Mouse (Mus musculus): Measurements from ENCODE around the gene Trpm3.

Trpm3 gene

DNA sequence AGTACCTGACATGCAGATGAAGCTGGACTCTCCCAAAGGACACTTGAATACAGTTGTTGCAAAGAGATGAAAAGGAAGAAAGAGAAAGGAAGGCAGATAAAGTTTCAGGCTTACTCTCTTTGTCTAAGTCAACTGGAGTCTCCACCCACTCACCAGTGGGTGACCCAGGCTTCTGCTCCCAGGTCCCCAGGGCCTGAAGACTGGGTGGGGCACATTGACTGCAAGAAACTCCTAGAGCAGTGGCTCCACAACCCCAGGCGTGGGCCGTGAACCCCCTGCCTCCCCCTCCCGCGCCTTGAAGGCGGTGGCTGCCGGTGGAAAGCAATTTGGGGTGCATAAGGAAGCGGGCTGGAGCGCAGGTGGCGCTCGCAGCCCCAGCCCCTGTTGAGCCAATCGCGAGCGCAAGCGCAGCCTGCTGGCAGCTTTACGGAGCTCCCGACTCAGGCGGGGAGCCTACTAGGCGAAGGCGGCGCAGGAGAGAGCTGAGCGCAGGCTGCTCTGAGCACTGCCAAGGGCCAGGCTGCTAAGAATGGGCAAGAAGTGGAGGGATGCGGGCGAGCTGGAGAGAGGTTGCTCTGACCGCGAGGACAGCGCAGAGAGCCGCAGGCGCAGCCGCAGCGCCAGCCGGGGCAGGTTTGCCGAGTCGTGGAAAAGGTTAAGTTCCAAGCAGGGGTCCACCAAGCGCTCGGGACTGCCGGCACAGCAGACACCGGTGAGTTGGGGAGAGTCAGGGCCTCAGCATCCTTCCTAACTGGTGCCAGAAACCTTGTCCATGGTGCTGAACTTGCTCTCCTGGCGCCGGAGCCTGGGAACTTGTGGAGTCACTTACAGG is at the start of gene Trpm3:
Trpm3 (plus strand) TSS at position 457 of the 832 bp plus-strand sequence.
- peak; percentile 83 for DNase-seq (ENCODE audit: low spot score)

DNA sequence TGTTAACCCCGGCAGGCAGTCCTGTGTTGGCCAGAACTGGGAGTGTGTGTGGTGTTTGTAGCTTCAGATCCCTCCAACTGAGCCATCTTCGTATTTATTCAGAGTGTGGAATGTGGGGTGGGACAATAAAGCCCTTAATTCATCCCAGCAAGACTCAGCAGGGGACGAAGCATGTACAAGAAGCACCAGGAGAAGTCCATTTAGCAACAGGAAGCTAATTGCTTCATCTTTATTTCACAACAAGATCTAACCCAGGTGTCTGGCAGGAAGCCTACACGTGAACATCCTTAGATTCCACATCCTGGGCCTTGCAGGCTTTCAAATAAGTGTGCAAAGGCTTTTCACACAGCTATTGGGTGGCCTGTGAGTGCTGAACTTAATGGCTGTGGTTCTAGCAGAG is 38.3 kb upstream of the Trpm3 start:
- DNase-seq (ENCODE audit: low spot score), result no peak

DNA sequence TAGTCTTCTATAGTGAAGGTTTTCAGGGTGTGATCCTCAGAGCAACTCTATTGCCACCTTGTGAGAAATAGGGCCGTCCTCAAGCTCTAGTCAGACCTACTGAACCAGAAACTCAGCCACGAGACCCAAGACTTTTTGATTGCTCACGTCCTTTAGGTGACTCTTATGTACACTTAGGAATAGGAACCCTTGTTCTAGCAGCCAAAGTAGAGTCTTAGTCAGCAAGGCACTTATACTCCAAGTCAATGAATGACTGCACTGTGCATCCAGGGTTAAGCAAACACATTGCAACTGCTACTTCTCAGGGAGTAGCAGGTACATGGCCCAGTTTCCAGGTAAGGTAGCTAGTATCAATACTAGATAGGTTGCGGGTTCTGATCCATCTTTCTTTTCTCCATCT is 35.0 kb upstream of the Trpm3 start:
- no peak for DNase-seq (ENCODE audit: low spot score)

DNA sequence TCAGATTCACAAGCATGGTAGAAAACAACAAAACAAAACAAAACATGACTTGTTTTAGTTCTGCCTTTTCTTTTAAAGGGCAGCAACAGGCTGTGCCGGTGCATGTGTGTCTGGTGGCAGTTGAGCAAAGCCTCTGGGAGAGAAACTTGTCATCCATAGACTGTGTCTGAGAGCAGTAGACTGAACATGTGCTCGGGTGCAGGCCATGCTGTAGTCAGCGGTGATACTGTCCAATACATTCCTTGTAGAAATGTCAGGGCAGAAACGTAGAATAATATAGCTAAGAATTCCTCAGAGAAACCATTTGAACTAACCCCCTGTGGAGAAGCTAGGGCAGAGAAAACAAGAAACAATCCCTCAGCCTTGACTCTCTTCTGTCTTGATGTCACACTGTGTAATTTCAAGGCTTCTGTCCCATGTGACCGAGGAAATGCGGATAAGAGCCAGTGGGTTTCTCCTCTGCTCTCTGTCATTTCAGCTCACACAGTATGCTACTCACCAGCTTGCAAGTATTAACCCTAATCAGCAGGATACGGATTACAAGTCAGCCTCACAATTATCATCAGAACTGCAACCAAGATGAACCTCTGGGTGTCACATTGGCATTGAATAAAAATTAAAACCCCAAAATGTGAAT is 33.9 kb upstream of the Trpm3 start:
- DNase-seq (ENCODE audit: low spot score), result no peak

DNA sequence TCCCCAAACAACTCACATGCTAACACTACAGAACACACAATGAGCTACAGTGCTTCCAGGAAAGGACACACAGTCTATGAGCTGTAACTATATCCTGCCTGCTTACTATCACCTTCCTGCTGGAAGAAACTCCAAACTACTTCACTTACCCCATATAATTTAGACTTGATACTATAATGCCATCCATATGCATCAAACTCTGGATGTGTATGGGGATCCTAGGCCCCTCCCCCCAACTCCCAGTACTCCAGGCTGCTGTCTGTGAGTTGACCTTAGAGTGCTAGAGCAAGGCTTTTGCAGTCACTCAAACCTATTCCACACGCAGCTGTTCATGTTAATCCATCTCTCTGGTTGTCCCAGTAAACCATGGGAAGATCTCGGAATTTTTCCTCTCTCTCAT is 33.2 kb upstream of the Trpm3 start:
- DNase-seq (ENCODE audit: low spot score), result peak; percentile 3

DNA sequence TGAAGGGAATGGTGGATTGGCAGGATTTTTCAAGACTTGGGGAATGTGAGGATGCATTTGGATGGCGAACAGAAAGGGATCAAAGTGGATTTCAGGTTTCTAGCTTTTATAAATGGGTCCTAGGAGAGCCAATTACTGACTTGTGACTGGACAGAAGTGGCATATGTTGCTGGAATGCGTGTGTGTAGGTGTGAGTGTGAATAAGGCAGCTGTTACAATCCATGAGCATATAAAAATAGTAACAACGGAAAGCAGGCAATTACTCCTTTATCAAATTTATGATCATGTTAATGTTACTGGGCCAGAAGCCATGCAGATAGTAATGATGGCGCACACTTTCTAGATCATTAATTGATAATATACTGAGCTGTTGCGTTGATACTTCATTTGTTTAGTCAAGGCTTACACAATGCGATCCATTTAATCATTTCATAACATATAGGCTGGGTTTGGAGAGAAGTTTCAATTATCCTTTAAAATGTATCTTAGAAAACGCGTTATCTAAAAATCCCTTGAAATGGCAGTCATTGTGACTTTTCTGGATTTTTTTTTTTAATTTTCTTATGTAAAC is 29.9 kb upstream of the Trpm3 start:
- no peak for DNase-seq (ENCODE audit: low spot score)

DNA sequence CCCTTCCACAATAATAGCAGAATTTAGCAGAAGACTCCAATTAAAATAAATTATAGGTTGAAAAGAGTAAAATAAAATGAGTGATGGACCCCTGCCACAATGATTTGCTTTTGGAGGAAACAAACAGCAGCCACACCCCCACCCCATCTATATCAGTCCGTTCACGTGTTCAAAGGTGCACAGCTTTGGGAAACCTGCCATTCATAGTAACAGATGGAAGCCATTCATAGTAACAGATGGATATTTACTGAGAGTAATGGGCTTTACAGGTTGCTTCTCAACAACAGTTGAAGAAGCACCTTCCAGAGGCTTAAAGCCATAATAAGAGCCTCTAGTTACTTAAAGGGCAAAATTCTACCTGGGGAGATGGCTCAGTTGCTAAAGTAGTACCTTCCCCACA is 17.9 kb upstream of the Trpm3 start:
- DNase-seq (ENCODE audit: low spot score), result no peak

DNA sequence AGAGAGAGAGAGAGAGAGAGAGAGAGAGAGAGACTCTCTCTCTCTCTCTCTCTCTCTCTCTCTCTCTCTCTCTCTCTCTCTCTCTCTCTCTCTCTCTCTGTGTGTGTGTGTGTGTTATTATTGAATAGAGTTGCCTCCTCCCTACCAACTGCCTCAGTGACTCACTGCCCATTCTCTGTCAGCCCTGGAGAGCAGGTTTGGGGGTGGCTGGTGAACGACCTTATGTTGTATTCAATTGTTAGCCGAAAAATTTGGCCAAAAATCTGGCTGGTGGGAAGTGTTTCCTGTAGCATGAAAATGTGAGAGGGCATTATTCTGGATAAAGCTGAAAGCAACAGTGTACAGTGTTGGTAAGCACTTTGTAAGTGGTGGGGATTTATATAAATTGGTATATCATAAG is 17.2 kb upstream of the Trpm3 start:
- no peak for DNase-seq (ENCODE audit: low spot score)

DNA sequence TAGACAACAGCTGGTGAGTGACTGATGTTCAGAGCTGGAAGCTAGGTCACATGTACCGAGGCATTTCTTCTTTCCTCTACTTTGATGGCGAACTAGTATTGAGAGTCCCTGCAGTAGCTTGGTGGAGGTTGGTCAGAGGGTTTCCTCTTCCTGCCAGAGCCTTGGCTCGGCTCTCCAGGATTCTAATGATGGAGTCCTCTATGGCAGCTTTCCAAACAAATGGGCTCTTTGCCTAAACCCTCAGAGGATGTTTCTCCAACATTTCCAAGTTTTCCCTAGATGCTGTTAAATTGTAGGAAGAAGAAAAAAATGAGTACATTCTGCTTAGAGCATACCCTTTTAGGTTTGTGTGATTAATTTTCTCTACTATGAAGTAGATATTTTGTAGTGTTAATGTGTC is 6.2 kb upstream of the Trpm3 start:
- no peak for DNase-seq (ENCODE audit: low spot score)

DNA sequence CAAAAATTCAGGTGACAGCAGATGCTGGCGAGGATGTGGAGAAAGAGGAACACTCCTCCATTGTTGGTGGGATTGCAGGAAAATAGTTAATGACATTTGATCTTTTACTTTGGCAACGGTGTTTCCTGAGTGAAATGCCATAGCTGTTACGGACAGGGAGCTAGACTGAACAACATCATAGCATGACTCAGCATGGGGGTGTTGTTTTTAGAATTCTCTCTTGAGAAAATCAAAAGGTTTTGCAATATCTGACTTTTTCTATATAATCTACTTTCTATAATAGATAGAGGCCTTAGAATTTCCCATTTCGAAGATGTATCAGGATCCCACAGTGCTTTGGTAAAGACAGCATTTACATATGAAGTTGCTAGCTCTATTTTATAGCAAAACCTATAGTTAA is 39.7 kb downstream of the Trpm3 start:
- DNase-seq (ENCODE audit: low spot score), result no peak

DNA sequence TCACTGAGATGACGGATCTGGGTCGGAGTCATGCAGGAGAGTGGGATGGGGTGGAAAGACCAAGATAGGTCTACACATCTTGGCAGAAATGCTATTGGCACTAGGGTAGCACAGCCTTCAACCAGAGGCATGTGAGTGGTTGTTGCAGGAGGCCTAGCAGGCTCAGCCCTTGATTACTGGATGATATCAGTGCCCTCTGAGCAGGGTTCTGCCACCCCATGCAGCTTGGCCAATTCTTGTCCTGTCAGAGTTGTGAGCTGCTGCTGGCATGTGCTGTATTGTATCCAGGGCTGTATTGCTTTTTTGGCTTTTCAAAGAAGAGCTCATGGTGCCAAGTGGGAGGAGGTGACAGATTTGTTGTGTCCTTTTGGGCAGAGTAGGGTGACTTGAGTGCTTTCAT is 40.2 kb downstream of the Trpm3 start:
- no peak for DNase-seq (ENCODE audit: low spot score)

DNA sequence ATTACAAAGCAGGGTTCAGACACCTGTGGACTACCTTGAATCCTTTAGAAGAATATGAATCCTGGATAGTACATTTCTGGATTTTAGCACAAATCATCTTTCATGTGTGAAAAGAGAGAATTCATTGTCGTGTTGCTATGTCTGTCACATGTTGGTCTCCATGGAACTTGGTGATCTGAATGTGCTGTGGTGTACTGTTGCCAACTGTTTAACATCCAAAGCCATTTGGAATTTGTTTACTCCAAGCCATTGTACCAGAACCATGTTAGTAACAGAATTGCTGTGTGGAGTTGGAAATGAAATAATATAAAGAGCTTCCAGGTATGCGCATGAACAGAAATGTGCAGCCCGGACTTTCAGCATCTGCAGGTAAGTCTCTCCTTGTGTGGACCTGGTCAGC is 41.3 kb downstream of the Trpm3 start:
- no peak for DNase-seq (ENCODE audit: low spot score)

DNA sequence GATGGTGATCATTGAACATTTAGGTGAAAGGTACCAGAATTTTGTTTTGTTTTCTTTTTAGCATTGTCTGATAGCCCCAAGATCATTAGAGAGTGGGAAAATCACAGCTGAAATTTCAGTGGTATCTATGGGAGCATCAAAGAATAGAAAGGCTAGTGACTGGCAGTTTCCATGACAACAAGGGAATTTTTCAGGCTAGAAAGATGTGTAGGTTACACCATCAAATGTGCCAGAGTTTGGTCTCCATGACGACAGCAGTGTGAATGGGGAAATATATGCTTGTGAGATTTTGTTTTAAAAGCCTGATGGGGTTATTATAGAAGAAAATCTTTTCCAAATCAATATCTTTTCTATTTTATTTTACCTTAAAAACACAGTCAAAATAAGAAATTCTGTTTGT is 50.9 kb downstream of the Trpm3 start:
- no peak for DNase-seq (ENCODE audit: low spot score)

DNA sequence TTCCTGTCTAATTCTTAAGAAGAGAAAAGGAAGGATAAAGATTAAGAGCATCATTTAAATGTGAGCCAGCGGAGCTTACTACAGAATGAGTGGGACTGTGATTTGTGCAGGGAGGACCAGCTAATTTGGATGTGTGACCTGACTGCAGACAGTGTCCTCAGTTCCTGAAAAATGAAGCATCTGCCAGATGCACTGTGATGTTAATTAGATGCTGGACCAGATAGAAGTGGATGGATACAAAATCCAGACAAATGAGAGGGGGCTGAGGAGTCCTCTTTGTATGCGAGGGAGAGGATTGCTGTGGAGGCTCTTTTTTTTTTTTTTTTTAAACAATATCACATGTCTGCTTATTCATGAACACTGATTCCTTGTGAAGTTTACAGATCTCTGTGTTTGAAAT is 83.7 kb downstream of the Trpm3 start:
- no peak for DNase-seq (ENCODE audit: low spot score)

DNA sequence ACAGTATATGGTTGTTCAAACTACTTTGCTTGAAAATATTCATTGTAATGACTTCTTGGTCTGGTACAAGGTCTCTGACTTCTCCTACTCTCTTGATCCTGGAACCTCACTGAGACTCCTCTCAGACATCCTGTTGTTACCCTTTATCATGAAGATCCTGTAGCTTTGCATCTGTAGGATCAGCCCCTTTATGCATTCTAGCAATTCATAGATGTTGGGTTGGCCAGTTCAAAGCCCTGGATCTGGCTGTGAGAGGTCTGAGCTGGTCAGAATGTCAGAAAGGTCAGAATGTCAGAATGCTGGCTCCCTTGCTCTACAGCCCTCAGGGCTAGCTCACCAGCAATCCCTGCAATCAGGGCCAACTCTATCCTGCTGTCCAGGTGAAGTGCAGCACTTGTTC is 95.3 kb downstream of the Trpm3 start:
- no peak for DNase-seq (ENCODE audit: low spot score)

DNA sequence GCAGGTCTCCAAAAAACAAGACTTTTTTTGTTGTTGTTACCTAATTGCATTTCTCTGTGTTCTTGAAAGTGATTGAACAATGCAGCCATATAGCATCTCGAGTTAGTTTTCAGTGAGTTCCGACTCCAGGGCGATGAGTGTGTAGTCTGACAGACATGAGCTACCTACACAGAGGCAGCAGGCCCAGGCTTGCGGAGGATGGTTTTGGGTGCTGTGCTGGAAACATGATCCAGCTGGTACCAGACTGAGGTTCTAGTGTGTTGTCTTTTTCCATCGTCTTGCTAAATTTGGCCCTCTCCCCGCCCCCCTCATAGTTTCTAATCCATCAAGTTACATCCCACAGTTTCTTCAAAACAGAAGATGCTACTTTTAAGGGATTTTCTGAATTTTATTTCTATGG is 110.2 kb downstream of the Trpm3 start:
- no peak for DNase-seq (ENCODE audit: low spot score)

DNA sequence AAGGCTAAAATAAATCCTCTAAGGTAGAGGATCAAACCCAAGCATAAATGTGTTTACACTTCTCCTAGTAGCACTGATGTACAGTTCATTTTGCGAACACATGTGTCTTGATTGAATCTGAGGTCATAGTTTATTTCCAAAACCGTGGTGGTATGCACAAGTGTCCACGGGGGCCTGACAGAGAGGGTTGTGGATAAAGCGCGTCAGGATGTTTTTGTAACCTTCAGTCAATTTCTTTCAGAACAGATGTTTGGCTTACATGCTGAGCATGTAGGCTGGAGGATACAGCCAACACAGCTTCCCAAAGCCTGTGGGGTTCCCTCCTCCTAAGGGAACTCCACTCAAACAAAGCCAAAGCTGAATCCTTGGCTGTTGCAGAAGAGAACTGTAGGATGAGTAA is 134.1 kb downstream of the Trpm3 start:
- no peak for DNase-seq (ENCODE audit: low spot score)

DNA sequence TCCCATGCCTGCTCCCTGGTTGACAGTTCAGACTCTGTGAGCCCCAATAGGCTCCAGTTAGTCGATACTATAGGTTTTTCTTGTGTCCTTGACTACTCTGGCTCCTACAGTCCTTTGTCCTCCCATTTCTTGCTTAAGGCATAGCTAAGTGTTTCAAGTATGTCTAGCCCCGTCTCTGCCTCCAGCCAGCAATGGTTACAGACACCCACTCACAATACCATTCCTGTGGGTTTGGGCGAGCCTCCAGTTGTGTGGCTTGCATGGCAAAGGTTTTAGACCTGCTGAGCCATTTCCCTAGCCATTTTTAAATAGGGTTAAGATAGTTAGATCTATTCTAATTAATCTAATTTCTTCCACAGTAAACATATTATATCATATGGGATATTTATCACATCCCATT is 145.8 kb downstream of the Trpm3 start:
- no peak for DNase-seq (ENCODE audit: low spot score)

DNA sequence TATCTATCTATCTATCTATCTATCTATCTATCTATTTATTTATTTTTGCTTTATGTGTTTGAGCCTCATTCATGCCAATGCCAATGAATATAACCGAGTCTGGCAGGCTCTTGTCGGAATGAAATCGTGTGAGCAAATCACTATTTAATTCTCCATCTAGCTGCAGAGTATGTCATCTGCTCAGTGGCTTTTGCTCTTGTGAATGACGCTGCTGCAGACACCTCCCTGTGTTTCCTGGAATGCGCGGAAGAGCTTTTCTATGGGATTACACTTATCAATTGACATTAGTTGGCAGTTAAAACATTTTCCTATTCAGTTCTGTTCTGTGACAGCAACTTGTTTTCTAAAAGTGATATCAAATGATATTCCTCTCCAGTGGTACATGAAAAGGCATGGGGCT is 153.8 kb downstream of the Trpm3 start:
- DNase-seq (ENCODE audit: low spot score), result no peak

DNA sequence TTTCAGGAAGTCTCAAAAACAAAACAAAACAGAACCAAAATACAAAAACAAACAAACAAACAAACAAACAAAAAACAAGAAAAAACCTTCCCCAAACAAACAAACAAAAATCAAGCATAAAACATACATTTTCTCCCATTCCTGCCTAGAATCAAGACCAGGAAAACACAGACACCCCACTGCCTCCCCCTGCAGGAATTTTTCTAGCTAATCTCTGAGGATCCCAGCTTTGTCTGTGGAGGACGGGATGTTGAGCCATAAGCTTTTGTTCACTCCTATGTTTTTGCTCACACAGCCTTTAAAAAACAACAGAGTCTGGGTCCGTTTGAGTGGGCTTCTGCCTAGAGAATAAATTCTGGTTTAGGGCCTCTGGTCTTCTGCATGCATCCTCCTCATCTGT is 162.1 kb downstream of the Trpm3 start:
- DNase-seq (ENCODE audit: low spot score), result no peak

DNA sequence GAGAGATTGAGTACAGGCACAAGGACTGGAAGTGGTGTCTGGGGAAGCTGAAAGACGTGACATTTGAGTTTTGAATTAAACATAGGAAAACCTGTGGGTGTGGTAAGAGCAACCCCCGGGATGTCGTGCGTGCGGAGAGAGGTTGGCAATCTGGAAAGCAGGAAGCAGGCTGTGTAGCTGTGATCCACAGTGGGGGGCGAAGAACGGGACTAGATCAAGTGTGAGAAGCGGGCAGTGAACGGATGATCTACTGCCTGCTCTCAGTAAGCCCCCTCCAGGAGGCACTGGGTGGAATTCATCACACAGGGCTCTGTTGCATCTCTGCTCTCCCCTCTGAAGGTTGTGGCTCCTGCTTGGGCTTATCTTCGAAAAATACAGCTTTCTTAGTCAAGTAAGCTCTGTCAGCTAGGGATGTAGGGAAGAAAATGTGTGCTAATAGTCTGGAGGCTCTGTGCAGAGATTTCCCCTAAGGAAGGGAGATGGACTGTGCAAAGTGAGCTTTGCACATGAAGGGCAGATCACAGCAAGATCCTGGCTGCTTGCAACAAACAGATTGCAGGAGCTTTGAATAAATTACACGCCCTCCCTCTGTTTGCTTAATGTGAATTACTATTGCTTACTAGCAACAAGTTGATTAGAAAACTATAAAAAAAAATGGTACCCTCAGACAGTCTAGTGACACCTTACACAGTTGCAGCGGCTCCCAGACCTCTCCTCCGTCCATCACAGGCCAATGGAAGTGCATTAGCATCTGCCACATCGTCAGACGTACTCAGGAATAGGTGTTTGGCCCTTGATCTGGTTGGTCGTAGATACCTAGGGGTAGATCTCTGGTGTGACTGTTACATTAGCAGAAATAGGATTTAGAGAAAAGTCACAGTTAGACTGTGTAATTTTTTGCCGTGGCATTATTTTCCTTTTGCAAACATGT is 164.4 kb downstream of the Trpm3 start:
- peak; percentile 8 for DNase-seq (ENCODE audit: low spot score)

DNA sequence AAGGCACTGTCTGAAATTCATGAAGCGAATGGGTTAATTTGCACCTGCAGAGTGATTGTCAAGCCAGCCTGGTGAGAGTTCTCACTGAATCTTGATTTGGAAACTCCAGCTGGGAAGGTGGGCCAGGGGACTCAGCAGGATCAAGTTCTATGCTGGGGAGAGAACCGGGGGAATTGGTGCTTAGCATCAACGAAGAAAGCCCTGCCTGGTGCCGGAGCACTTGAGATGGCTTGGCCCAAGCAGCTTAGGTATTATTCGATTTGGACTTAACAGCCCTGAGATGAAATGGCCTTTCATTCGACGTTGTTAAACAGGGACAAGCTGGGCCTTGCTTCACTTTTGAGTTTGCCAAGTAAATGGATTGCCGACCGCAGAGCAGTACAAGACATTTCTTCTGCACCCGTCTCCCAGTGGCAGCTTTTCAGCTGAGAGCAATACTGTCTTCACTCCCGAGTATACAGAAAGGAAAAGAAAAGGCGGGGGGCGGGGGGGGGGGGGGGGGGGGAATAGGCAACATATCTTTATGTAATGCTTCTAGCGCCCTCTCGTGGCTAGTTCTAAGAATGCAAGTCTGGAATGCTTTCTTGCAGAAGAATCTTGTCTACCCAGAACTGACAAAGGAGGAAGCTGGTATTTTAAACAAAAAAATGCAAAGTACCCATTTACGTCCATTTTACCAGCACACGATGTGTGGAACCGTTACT is 165.3 kb downstream of the Trpm3 start:
- peak; percentile 97 for DNase-seq (ENCODE audit: low spot score)
